Mouse (Mus musculus): ENCODE measurements around the gene Ccdc171.

DNA sequence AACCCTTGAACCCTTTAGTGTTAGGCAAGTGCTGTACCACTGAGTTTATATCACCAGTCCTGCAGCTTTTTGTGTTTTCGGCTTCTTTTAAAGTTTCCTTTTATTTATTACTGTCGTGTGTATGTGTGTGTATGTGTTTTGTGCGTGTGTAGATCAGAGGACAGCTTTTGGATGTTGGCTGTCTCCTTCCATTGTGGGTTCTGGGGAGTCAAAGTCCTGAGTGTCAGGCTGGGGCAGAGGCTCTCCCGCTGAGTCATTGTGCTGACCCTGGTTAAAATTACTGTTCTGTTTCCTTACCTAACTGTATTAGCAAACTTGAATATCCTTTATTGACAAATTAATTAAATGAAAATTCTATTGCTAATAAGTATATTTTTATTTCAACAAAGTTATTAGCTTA is 98.4 kb downstream of the Ccdc171 start:
- TF ChIP-seq CTCF (IDR thresholded peaks at IDR 0.05; ENCODE audit: low read depth, low read length) (no peak), POLR2A (IDR thresholded peaks at IDR 0.05; ENCODE audit: insufficient read depth, low read length) (no peak)
